Mouse (Mus musculus) ES-Bruce4 (cell line): ENCODE data around the gene Olfr370.

Experiments
- CTCF ChIP-seq: IDR thresholded peaks from one replicate; pipeline ENCODE4 v1.8.1; 2011; ENCODE audit warnings: low read depth, low read length
- EP300 ChIP-seq: IDR thresholded peaks from 2 replicates; pipeline ENCODE4 v1.6.1; 2011; ENCODE audit warnings: low read depth, low read length; ENCODE audit not compliant: insufficient read depth
- POLR2A ChIP-seq: IDR thresholded peaks from one replicate; pipeline ENCODE4 v1.8.1; 2011; ENCODE audit warnings: low read length; ENCODE audit not compliant: insufficient read depth

DNA sequence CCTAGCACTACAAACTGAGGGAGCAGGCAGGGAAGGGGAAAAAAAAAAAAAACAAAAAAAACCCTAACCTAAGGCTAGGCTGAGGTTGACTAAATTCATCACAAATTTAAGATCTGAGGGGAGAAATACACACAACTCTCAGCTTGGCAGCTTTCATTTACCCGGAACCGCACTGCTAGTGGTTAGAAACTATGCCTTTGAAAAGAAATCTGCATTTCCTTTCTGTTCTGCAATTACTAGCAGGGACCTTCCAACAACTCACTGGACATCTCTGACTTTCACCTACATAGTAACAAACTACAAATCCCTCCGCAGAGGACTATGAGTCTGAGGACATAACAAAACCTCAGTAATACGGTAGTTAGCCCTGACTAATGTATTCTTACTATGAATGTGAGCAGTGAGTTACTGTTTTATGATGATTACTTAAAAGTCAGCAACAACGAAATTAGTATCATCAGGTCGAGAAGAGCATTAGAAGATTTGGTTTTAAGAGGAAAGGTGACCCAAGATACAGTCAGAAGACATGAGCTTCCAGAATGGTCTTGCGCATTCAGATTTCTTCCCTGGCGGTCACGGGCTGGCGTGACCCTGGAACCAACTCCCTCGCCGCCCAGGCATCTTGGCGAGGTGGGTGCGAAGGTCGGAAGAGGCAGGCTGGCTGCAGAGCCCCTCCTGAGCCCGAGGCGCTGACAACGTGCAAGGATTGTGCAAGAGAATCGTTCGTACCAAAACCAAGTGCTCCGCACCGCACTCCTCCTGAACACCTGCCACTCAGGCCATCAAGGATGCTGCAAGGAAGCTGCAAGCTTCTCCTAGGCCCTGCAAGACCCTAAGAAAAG is 58.0 kb downstream of the Olfr370 start:
- TF ChIP-seq POLR2A (no peak), CTCF (no peak), EP300 (no peak)
